Mouse (Mus musculus) cerebellum, adult 9-11 months (tissue): ENCODE measurements around the gene Fam214b.
A peak's percentile ranks its signal among the peaks of the same experiment; 100 is the strongest.

Source experiments
- DNase-seq: peaks from one replicate; pipeline ENCODE4 v3.0.0; 2022

The Fam214b gene

GRCm38 (mm10) chr4:43045659-43046302, at the start of gene Fam214b:
Fam214b (minus strand) TSS chr4:43046220.
- peak; percentile 96 for DNase-seq

- no peak for DNase-seq
Measured at GRCm38 (mm10) chr4:43091183-43091582, 45.2 kb upstream of the Fam214b start.

- DNase-seq = no peak
Measured at GRCm38 (mm10) chr4:43089950-43090349, 43.9 kb upstream of the Fam214b start.

DNA sequence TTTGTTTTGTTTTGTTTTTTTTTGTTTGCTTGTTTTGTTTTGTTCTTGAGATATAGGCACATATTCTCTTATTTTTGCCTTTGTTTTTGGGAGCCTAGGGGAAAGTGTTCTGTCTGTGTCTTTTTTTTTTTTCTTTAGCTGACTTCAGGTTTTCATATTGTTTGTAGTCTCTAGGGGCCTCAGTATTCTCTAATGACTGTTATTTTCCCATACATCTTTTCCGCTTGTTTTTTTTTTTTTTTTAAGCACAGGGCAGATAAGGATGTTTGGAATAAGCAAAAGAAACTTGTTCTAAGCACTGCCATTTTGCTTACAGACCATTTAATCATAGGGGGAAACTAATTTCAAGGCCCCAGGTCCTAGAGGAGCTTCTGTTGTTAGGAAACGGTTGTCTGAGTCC, 36.4 kb upstream of the Fam214b start:
- DNase-seq = no peak

DNA sequence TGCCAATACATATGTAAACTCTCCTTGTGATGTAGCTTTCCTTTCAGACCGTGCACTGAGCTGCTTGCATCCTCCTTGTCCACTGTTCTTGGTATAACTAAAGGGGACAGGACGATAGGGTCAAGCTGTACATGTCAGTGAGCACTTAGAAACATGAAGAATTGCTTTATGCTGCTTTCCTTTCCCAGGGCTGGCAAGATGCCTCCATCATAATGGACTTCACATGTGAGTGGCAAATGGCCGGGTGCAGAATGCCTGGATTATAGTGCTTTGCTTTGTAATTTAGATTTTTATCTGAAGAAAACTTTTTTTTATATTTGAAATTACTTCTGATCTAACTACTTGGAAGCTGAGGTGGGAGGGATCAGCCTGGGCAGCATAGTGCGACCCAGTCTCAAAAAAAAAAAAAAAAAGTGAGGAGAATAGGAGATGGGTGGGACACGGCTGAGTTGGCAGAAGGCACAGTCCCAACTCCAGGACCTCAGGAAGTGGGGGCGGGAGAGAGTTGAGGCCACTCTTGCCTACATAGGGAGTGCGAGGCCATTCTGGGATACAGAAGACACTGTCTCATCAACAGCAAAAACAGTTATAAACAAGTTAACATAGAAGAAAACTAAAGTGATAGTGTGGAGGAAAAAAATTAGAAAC, 32.2 kb upstream of the Fam214b start:
- no peak for DNase-seq

- DNase-seq = no peak
Measured at GRCm38 (mm10) chr4:43074923-43075322, 28.9 kb upstream of the Fam214b start.

DNA sequence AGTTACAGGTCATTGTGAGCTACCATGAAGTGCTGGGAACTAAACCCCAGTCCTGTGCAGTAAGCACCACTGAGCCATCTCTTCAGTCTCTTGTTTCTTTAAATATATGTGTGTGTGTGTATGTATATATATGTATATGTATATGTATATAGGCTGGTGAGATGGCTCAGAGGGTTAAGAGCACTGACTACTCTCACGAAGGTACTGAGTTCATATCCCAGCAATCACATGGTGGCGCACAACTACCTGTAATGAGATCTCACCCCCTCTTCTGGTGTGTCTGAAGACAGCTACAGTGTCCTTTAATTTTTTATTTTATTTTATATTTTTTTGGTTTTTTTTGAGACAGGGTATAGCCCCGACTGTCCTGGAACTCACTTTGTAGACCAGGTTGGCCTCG, 19.5 kb upstream of the Fam214b start:
- DNase-seq = no peak

DNA sequence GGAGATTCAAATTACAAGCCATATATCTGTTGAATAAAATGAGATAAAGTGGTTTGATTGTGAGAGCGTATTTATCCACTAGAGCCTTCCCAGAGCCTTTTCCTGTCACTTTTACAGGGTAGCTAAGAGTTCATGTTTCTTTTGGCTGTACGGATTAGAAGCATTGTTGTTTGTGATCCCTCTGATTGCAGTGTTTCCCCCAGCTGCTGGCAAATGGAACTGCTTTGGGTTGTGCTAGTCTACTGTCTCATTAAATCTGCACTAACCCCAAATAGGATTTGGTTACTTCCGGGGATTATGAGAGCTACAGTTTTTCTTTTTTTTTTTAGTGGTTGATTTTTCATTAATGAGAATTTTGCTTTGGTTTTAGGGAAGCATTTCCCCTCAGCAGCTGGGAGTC, 14.3 kb upstream of the Fam214b start:
- DNase-seq = no peak

DNA sequence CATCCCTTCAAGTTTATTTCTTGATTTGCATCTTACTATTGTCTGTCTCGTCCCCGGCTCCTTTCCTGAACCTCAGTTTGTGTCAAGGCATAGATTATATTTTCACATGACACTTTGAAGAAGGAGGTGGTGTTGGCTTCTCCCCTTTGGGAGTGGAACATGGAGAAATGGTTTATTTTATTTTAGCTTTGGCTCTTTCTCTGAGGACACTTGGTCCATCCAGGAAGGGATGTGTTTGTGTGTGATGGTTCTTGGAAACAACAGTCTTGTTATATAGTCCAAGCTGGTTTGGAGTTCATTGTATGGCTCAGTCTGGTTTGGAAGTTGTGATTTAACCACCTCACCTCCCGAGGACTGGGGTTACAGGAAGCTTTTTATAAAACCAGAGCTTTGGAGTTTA, 13.7 kb upstream of the Fam214b start:
- DNase-seq = no peak

DNA sequence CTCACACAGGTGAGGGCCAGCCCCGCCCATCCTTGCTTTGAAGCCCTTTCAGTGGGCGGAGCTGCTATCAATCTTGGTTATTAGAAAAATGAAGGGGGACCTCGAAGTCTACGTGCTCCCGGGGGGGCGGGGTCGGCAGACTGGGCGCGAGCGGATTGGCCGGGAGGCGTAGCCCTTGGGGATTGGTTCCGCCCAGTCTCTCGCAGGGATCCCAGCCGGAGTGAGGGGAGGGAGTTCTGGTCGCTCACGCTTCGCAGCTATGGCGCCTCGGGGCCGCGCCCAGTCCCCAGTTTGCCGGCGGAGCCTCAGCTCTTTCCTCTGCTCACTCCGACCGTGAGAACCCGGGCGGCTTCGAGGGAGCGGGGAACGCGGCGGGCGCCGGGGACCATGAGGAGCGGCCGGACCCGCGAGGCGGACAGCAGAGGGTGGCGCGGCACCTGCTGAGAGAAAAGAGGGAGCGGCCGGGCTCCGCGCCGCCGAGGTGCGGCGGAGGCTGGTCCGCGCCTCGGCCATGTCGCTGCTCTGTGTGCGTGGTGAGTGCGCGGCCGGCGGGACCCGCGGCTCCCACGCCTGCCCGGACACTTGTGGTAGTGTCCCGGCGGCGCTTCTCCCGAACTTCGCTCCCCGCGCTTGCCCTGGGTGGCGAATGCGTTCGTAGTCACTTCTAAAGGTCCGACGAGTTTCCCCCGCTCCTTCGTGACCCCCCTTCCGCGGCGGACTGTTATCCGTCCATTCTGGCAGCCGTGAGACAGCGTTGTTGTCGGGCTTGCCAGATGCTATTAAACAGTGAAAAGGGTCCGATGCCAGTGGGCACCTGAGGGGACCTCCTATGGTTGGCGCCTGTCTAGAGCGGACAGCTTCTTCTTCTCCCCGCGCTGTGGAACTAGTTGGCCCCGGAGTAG, 13.0 kb upstream of the Fam214b start, which contains the start of gene Unc13b:
Gene Unc13b, plus strand, starts transcription at position 201 of the 902 bp plus-strand sequence.
- DNase-seq = peak; percentile 91

- DNase-seq = no peak
Measured at GRCm38 (mm10) chr4:43058392-43058752, 12.4 kb upstream of the Fam214b start.

GRCm38 (mm10) chr4:43057654-43058053, 11.6 kb upstream of the Fam214b start:
- DNase-seq = no peak

DNA sequence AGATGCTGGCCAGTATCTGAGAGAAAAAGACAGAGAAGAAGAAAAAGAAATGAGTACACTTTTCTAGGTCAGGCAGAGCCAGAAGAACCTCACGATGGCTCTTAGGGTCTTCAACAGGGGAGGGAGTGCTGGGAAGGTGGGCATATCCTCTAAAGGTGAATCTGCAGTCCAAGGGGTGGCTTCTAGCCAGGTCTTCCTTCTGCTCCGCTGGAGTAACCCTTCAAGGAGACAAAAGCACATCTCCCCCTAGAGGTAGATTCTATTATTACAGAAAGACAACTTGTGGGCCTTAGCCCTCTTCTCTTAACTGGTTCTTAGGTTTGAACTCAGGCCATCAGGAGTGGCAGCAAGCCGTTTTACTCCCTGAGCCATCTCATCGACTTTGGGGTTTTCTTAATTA, 6.6 kb upstream of the Fam214b start:
- peak; percentile 70 for DNase-seq

DNA sequence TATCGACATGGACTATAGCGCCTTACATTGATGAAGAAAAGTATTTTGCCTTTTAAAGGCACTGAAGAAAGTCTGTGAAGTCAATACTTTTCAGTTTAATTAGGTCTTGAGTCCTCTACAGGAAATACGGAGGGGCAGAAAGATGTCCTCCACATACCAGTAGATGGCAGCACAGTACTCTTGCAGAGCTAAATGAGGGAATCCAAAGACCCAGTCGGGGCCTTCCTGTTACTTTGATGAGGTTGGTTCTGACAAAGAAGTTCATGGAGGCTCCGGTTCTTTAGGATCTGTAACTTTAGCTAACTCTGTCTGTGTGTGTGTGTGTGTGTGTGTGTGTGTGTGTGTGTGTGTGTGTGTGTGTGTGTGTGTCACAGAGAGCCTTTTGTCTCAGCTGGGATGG, 1.2 kb upstream of the Fam214b start:
- DNase-seq = peak; percentile 77

- DNase-seq = peak; percentile 14
Measured at GRCm38 (mm10) chr4:43046607-43047006, 587 bp upstream of the Fam214b start.

GRCm38 (mm10) chr4:43045285-43045658, 748 bp downstream of the Fam214b start:
- DNase-seq = no peak

- DNase-seq = peak; percentile 57
Measured at GRCm38 (mm10) chr4:43044673-43045072, 1.3 kb downstream of the Fam214b start.

DNA sequence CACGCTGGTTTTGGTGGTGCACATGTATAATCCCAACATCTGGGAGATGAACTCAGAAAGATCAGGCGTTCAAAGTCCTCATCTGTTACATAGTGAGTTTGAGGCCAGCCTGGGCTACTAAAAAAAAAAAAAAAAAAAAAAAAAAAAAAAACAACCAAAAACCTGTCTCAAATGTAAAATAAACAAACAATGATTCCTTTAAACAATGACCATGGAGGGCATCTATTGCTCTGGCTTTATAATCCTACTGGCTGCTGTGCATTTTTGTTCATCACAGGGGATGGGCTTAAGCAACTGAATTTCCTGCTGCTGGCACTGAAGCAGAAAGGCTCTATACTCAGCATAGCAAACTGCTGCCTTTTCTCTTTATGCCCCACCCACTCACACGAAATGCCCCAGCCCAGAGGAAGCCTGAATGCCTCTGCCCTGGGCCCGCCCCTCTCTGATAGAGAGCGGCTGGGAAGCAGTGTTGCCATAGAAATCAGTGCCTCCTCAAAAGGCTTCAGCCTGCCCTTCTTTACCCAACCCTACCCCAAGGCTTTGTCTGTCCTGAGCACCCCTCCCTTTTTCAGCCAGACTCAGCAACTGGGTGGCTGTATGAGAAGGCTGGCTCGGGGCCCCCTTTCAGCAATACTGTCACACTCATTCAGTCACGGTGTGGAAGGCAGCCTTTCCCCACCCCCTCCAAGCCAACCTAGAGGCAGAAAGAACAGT, 2.2 kb downstream of the Fam214b start:
- peak; percentile 59 for DNase-seq

- DNase-seq = peak; percentile 44
Measured at GRCm38 (mm10) chr4:43040881-43041547, 5.0 kb downstream of the Fam214b start.

DNA sequence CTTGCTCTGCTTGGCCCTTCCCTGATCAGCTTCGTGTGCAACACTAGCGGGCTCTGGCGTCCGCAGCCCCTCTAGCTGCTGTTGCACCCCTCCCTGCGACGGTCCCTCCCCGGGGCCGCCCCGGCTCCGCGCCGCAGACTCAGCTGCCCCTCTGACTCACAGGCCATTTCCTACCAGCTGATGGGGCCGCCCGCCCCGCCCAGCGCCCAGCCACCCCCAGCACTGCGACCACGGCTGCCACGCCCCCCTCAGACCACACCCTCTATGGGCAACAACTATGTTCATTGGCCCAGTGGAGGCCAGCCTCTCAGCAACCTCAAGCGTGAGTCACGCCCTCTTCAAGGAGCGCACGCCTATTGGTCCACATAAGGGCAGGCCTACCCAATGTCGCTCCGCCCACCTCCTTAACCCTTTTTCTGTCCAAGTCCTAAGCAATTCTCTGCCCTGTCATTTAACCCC, 5.9 kb downstream of the Fam214b start:
- peak; percentile 97 for DNase-seq

GRCm38 (mm10) chr4:43039609-43040008, 6.4 kb downstream of the Fam214b start:
- no peak for DNase-seq
